Mouse (Mus musculus): ENCODE measurements around the gene Ttc21a.

DNA sequence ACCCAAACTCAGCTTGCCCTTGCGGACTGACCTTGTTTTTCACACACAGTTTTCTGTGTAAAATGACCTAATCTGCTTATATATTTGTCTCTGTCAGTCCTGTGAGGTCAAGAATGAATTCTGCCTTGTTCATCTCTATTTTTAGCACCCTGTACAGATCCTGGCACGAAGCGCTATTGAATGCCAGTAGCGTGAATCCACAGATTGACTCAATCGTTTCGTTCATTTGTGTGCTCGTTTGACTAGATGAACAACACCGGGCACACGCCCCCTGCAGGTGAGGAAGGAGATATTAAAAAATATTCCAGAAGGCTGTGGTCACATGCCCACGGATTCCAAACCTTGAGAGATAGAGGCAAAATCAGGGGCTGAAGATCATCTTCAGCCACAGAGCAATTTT, 74.1 kb downstream of the Ttc21a start:
- peak; percentile 59 for TF ChIP-seq CTCF (conservative IDR thresholded peaks at IDR 0.05; ENCODE audit: low read length)
- TF ChIP-seq NANOG (IDR thresholded peaks at IDR 0.05; ENCODE audit: borderline replicate concordance, low read length) = no peak
- TF ChIP-seq POU5F1 (IDR thresholded peaks at IDR 0.05; ENCODE audit: borderline replicate concordance, low read length) = no peak
